Comparison of ENCODE assay signal across 21 mouse cellular contexts in genomic region chr13:19734597-19734996, GRCm38 (mm10). TPM values are rescaled to one million over a fixed set of nuclear protein-coding genes. Genes with fewer than 3 reads are reported as not detected.
DNase-seq lines count a peak whose midpoint lies in the region; ATAC-seq lines count a peak whose summit lies in the region.
"Had no signal": no experiment of that assay in that cellular context is flagged by ENCODE, and none has a peak within 500 bp of the region (broad histone marks: within the 10 kb centered on the region; RNA-seq: fewer than 3 reads in every experiment).

No protein-coding gene starts in this region.

- no peak for DNase-seq in frontal cortex, postnatal 14 days (ENCODE audit: low spot score in 2 of 2)
- DNase-seq in layer of hippocampus, adult 9-11 months, result peak; percentile 16
- DNase-seq in layer of hippocampus, postnatal 36 days, result no peak
- DNase-seq in right cerebral cortex, adult 18-20 months, result peak; percentile 9
- no peak for DNase-seq in right cerebral cortex, postnatal 4 days
- peak; percentile 50 for DNase-seq in brain, adult 2 months (ENCODE audit: low read depth, low spot score)
- no peak for DNase-seq in thymus, postnatal 25 days
- DNase-seq: adrenal gland, adult 2 months; adrenal gland, postnatal 10 days; adrenal gland, postnatal 25 days; cerebellum, adult 11-12 months; cerebellum, adult 2 months; cerebellum, adult 9-10 months; cerebellum, postnatal 10 days; cerebellum, postnatal 25 days had no signal

- peak; percentile 90 for ATAC-seq in frontal cortex, adult (ENCODE audit: low TSS enrichment)
- ATAC-seq: forebrain, embryonic 14.5 days; forebrain, embryonic 16.5 days had no signal

RNA-seq across cellular contexts. Expression of gene Nme8, which starts 37.0 kb away (rescaled TPM):
- not detected for total RNA-seq in layer of hippocampus, postnatal 36 days (2021)
- total RNA-seq: adrenal gland, adult 2 months; adrenal gland, postnatal 10 days; adrenal gland, postnatal 25 days; adrenal gland, postnatal 4 days; ES-E14; MEL had no signal

Comparison
In these comparisons a context has a peak if more than half of its experiments do, and no peak if none do; other contexts are left out.
1. DNase-seq: peak in layer of hippocampus, adult 9-11 months (single experiment), right cerebral cortex, adult 18-20 months (single experiment) and brain, adult 2 months (single experiment); none in frontal cortex, postnatal 14 days (0 of 2), layer of hippocampus, postnatal 36 days (0 of 2), right cerebral cortex, postnatal 4 days (single experiment) and thymus, postnatal 25 days (single experiment).